Mouse (Mus musculus): ENCODE data around the gene Gpr157.

DNA sequence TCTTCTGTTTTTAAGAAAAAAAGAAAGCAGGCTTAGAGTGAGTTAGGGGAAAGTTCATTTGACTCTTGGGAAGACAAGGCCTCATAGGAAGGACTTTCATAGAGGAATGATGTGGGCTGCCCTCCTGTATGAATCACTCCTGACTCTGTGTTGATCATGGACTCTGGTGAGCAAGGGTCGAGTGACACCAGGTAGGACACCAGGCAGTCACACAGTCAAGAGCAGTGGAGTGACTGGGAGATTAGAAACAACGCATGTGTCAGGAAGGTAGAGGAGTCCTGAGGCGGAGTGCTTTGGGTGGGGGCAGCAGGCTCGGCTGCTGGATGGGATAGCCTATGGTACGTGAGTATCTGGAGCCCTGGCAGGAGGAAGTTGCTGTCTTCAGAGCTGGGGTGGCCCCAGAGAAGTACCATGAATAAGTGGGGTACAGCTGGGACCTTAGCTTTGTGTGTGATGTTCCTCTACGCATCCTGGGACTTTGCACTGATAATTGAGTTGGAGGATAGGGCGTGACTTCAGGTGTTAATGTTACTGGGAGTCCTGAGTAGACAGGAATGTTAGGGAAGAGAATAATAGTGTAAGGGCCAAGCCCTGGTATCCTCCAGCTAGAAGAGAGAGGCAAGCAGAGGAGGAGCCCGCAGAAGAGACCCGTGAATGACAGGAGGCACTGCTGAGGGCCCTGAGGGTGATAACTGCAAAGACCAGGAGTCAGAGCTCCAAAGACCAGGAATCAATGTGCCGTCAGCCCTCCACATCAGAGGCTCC, 45.6 kb upstream of the Gpr157 start:
- TF ChIP-seq POLR2A (IDR thresholded peaks at IDR 0.05; ENCODE audit: low read depth, low read length) (no peak), CTCF (conservative IDR thresholded peaks at IDR 0.05; ENCODE audit: insufficient read depth, insufficient read length, low read depth, low read length) (no peak)
